Mouse (Mus musculus): ENCODE data around the gene Wasf2.
A peak's percentile ranks its signal among the peaks of the same experiment; 100 is the strongest.

The Wasf2 gene

GRCm38 (mm10) chr4:133121974-133122637 is 8.2 kb upstream of the Wasf2 start:
- peaks cover 9% of the 10 kb centered on the region; the same call in 1 of the 2 replicates for H3K36me3 ChIP-seq (ENCODE audit: insufficient read depth, low read length)

GRCm38 (mm10) chr4:133127079-133127478 is 3.2 kb upstream of the Wasf2 start:
- Histone ChIP-seq H3K4me3 (replicated peaks; ENCODE audit: low read length) (no peak overlapping the region), H3K36me3 (ENCODE audit: insufficient read depth, low read length) (peaks cover 9% of the 10 kb centered on the region; the same call in 1 of the 2 replicates), H3K4me1 (replicated peaks; ENCODE audit: low read depth, low read length) (peaks cover 67% of the 10 kb centered on the region), H3K27me3 (ENCODE audit: insufficient read depth, low read length) (no peaks in the 10 kb centered on the region), H3K9me3 (ENCODE audit: low read length) (peaks cover 6% of the 10 kb centered on the region)
- no peak for TF ChIP-seq CTCF (conservative IDR thresholded peaks at IDR 0.05; ENCODE audit: low read length)
- TF ChIP-seq POU5F1 (IDR thresholded peaks at IDR 0.05; ENCODE audit: borderline replicate concordance, low read length): no peak
- no peak for TF ChIP-seq NANOG (IDR thresholded peaks at IDR 0.05; ENCODE audit: borderline replicate concordance, low read length)

More at GRCm38 (mm10) chr4:133121974-133122637, 8.2 kb upstream of the Wasf2 start:
- Histone ChIP-seq H3K9me3 (ENCODE audit: low read length) (peaks cover 6% of the 10 kb centered on the region), H3K27me3 (ENCODE audit: insufficient read depth, low read length) (no peaks in the 10 kb centered on the region), H3K4me3 (replicated peaks; ENCODE audit: low read length) (peak overlapping the region; percentile 48), H3K4me1 (replicated peaks; ENCODE audit: low read depth, low read length) (peaks cover 77% of the 10 kb centered on the region)
- TF ChIP-seq CTCF (conservative IDR thresholded peaks at IDR 0.05; ENCODE audit: low read length) (no peak), POU5F1 (IDR thresholded peaks at IDR 0.05; ENCODE audit: borderline replicate concordance, low read length) (no peak), NANOG (IDR thresholded peaks at IDR 0.05; ENCODE audit: borderline replicate concordance, low read length) (peak; percentile 25; the same call in 1 of the 2 replicates)

DNA sequence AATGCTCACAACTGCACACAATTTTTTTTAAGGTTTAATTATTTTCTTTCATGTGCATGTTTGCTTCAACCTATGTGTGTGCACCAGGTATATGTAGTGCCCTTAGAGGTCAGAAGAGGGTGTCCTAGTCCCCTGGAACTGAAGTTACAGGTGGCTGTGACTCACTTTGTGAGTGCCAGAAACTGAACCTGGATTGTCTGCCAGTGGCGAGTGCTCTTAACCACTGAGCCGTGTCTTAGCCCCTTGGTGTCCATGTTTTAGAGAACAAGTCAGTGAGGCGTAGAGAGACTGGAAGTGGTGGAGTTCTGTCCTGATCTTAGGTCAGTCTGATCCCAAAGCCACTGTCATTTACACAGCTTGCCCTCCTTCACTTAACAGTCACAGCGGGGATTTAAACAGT is 2.4 kb upstream of the Wasf2 start:
- H3K9me3 ChIP-seq (ENCODE audit: low read length): peaks cover 6% of the 10 kb centered on the region
- 0 out of 2 replicates have a peak overlapping the region, but pooled peaks have one; percentile 20 for H3K4me3 ChIP-seq (replicated peaks; ENCODE audit: low read length)
- TF ChIP-seq NANOG (IDR thresholded peaks at IDR 0.05; ENCODE audit: borderline replicate concordance, low read length) (no peak), CTCF (conservative IDR thresholded peaks at IDR 0.05; ENCODE audit: low read length) (no peak), POU5F1 (IDR thresholded peaks at IDR 0.05; ENCODE audit: borderline replicate concordance, low read length) (no peak)
- H3K36me3 ChIP-seq (ENCODE audit: insufficient read depth, low read length): peaks cover 9% of the 10 kb centered on the region; the same call in 1 of the 2 replicates
- H3K27me3 ChIP-seq (ENCODE audit: insufficient read depth, low read length): no peaks in the 10 kb centered on the region
- H3K4me1 ChIP-seq (replicated peaks; ENCODE audit: low read depth, low read length): peaks cover 67% of the 10 kb centered on the region

DNA sequence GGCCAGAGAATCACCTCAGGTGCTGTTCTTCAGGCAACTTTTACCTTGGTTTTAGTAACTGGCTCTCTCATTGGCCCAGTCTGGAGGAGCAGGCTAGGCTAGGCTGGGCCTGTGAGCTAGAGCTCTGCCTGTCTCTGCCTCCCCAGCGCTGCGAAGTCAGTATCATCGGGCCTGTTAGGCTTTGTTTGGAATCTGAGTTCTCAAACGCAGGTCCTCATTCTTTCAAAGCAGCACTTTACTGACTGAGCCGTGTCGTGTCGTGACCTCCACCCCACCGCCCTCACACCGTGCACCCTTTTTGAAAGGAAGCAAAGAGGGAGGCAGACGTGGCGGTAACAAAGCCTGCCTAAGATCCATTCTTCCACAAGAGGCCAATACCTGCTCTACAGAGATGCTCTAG is 914 bp upstream of the Wasf2 start:
- TF ChIP-seq NANOG (IDR thresholded peaks at IDR 0.05; ENCODE audit: borderline replicate concordance, low read length) (no peak), POU5F1 (IDR thresholded peaks at IDR 0.05; ENCODE audit: borderline replicate concordance, low read length) (no peak), CTCF (conservative IDR thresholded peaks at IDR 0.05; ENCODE audit: low read length) (no peak)
- Histone ChIP-seq H3K4me1 (replicated peaks; ENCODE audit: low read depth, low read length) (peaks cover 67% of the 10 kb centered on the region), H3K4me3 (replicated peaks; ENCODE audit: low read length) (peak overlapping the region; percentile 98), H3K36me3 (ENCODE audit: insufficient read depth, low read length) (peaks cover 6% of the 10 kb centered on the region; the same call in 1 of the 2 replicates), H3K9me3 (ENCODE audit: low read length) (peaks cover under 1% of the 10 kb centered on the region), H3K27me3 (ENCODE audit: insufficient read depth, low read length) (no peaks in the 10 kb centered on the region)

DNA sequence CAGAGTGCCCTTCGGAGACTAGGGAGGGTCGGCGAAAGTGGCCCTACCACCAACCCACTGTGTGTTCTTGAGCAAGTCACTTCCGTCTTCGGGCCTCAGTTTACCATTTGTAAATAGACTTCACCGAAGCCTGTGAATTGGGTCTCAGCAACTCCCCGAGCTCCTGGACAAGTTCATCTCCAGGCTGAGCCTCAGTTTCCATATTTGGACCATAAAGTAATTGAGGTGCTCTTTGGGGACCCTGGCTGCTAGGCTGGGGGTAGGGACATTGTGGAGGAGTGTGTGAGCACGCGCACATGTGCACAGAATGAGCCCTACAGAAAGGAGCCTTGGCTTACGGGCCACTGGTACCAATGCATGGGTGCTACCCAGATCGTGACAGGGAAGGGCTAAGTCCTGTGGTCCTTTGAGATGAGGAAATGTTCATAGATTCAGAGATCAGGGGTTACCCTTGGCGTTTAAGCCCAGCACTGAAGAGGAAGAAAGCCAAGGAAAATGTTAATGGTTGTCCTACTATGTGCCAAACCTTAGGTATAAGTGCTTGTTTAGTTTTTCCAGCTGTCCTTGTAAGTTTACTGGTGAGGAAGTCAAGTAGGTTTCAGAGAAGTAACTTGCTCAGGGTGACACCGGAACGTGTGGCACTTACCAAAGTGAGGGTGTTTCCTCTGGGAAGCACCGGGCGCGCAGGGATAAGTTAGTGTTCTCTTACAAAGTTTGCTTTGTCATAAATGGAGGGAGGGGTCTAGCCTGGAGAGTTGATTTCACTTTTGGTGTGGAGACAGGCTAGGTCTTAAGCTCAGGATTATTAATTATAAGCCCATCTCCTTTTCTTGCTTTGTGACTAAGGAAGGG is 811 bp downstream of the Wasf2 start:
- Histone ChIP-seq H3K27me3 (ENCODE audit: insufficient read depth, low read length) (no peaks in the 10 kb centered on the region), H3K4me1 (replicated peaks; ENCODE audit: low read depth, low read length) (peaks cover 72% of the 10 kb centered on the region), H3K4me3 (replicated peaks; ENCODE audit: low read length) (peak overlapping the region; percentile 98), H3K36me3 (ENCODE audit: insufficient read depth, low read length) (peaks cover 10% of the 10 kb centered on the region), H3K9me3 (ENCODE audit: low read length) (no peaks in the 10 kb centered on the region)
- TF ChIP-seq POU5F1 (IDR thresholded peaks at IDR 0.05; ENCODE audit: borderline replicate concordance, low read length): no peak
- TF ChIP-seq CTCF (conservative IDR thresholded peaks at IDR 0.05; ENCODE audit: low read length): no peak
- no peak for TF ChIP-seq NANOG (IDR thresholded peaks at IDR 0.05; ENCODE audit: borderline replicate concordance, low read length)

GRCm38 (mm10) chr4:133132027-133132426 is 1.7 kb downstream of the Wasf2 start:
- Histone ChIP-seq H3K4me1 (replicated peaks; ENCODE audit: low read depth, low read length) (peaks cover 69% of the 10 kb centered on the region), H3K27me3 (ENCODE audit: insufficient read depth, low read length) (no peaks in the 10 kb centered on the region), H3K4me3 (replicated peaks; ENCODE audit: low read length) (peak overlapping the region; percentile 98), H3K9me3 (ENCODE audit: low read length) (no peaks in the 10 kb centered on the region), H3K36me3 (ENCODE audit: insufficient read depth, low read length) (peaks cover 10% of the 10 kb centered on the region)
- no peak for TF ChIP-seq NANOG (IDR thresholded peaks at IDR 0.05; ENCODE audit: borderline replicate concordance, low read length)
- no peak for TF ChIP-seq POU5F1 (IDR thresholded peaks at IDR 0.05; ENCODE audit: borderline replicate concordance, low read length)
- no peak for TF ChIP-seq CTCF (conservative IDR thresholded peaks at IDR 0.05; ENCODE audit: low read length)

DNA sequence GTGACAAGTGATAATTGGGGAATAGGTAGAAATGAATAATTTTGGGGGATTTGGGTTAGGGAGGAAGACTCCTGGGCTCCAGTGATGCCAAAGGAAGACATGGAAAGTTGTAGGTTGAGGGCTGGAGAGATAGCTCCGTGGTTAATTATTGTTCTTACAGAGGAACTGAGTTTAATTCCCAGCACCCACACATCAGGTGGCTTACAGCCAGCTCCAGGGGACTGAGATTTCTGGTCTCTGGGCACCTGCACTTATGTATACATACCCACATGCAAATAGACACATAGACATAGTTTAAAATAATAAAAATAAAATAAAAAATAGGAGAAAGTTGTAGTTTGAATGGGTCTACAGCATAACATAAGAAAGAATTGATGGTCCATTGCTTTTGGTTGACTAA is 6.6 kb downstream of the Wasf2 start:
- Histone ChIP-seq H3K9me3 (ENCODE audit: low read length) (no peaks in the 10 kb centered on the region), H3K4me3 (replicated peaks; ENCODE audit: low read length) (no peak overlapping the region), H3K36me3 (ENCODE audit: insufficient read depth, low read length) (peaks cover 32% of the 10 kb centered on the region), H3K27me3 (ENCODE audit: insufficient read depth, low read length) (no peaks in the 10 kb centered on the region), H3K4me1 (replicated peaks; ENCODE audit: low read depth, low read length) (peaks cover 60% of the 10 kb centered on the region)
- TF ChIP-seq CTCF (conservative IDR thresholded peaks at IDR 0.05; ENCODE audit: low read length) (no peak), POU5F1 (IDR thresholded peaks at IDR 0.05; ENCODE audit: borderline replicate concordance, low read length) (no peak), NANOG (IDR thresholded peaks at IDR 0.05; ENCODE audit: borderline replicate concordance, low read length) (no peak)

DNA sequence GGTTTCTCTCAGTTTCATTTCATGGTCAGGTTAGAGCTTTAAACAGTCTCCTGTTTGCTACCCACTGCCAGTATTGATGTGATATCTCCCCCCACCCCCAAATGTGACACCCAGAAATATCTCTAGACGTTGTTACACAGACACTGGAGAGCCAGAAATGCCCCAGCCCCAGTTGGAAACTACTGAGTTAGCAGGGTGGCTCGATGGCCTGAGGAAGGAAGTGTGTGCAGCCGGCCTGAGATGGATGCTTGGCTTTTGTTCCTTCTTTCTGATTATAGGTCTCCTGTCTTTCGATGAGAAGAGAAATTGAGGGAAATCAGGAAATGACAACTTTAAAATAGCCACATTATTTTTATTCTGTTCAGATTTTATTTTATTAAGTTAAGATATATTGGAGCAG is 8.7 kb downstream of the Wasf2 start:
- Histone ChIP-seq H3K4me1 (replicated peaks; ENCODE audit: low read depth, low read length) (peaks cover 56% of the 10 kb centered on the region), H3K36me3 (ENCODE audit: insufficient read depth, low read length) (peaks cover 42% of the 10 kb centered on the region), H3K4me3 (replicated peaks; ENCODE audit: low read length) (no peak overlapping the region), H3K9me3 (ENCODE audit: low read length) (no peaks in the 10 kb centered on the region), H3K27me3 (ENCODE audit: insufficient read depth, low read length) (no peaks in the 10 kb centered on the region)
- TF ChIP-seq CTCF (conservative IDR thresholded peaks at IDR 0.05; ENCODE audit: low read length) (no peak), NANOG (IDR thresholded peaks at IDR 0.05; ENCODE audit: borderline replicate concordance, low read length) (no peak), POU5F1 (IDR thresholded peaks at IDR 0.05; ENCODE audit: borderline replicate concordance, low read length) (no peak)

All from E14TG2a.4 (cell line).